Mouse (Mus musculus) intestine, postnatal 0 days (tissue): Measurements from ENCODE around the gene Vrk3. TPM values are rescaled to one million over a fixed set of nuclear protein-coding genes. Genes with fewer than 3 reads are reported as not detected.

Experiments used
- ATAC-seq: fragments of 200-750 bp; cut with Nextera tagmentation; 2 replicates; pipeline ENCODE4 v1.8.0; 2017; ENCODE audit warnings: mild to moderate bottlenecking, moderate TSS enrichment, moderate library complexity
- H3K27ac ChIP-seq: fragments of 300-500 bp; sonication (generic); 2 replicates; pipeline ENCODE4 v1.5.1; 2014; ENCODE audit warnings: mild to moderate bottlenecking, low read depth, low read length, moderate library complexity
- H3K27me3 ChIP-seq: fragments of 300-500 bp; sonication (generic); replicated peaks from 2 replicates; pipeline ENCODE4 v1.6.1; 2014; ENCODE audit warnings: low read length, mixed read lengths; ENCODE audit not compliant: control insufficient read depth, insufficient read depth
- H3K36me3 ChIP-seq: fragments of 300-500 bp; sonication (generic); 2 replicates; pipeline ENCODE4 v1.6.1; 2014; ENCODE audit warnings: mild to moderate bottlenecking, moderate library complexity; ENCODE audit not compliant: control insufficient read depth, insufficient read depth
- H3K4me1 ChIP-seq: fragments of 300-500 bp; sonication (generic); replicated peaks from 2 replicates; pipeline ENCODE4 v1.6.1; 2014; ENCODE audit warnings: antibody characterized with exemption, low read length, mixed read lengths; ENCODE audit not compliant: control insufficient read depth, insufficient read depth
- H3K4me2 ChIP-seq: fragments of 300-500 bp; sonication (generic); replicated peaks from 2 replicates; pipeline ENCODE4 v1.6.1; 2014; ENCODE audit warnings: low read depth, mild to moderate bottlenecking, moderate library complexity
- H3K4me3 ChIP-seq: fragments of 300-500 bp; sonication (generic); 2 replicates; pipeline ENCODE4 v1.5.1; 2014; ENCODE audit warnings: low read depth, low read length
- H3K9ac ChIP-seq: fragments of 300-500 bp; sonication (generic); 2 replicates; pipeline ENCODE4 v1.6.1; 2014; ENCODE audit warnings: mild to moderate bottlenecking, low read depth, low read length
- H3K9me3 ChIP-seq: fragments of 300-500 bp; sonication (generic); 2 replicates; pipeline ENCODE4 v1.6.1; 2016; ENCODE audit warnings: mixed run types; ENCODE audit not compliant: control insufficient read depth
- CTCF ChIP-seq: sonication (generic); IDR thresholded peaks from 2 replicates; pipeline ENCODE4 v1.5.1; 2016; ENCODE audit warnings: low read depth, mild to moderate bottlenecking, control low read depth, antibody characterized with exemption, moderate library complexity
- WGBS: fragments of 180-500 bp; shearing (Covaris S2); extraction: QIAGEN DNeasy Blood & Tissue Kit; methylation state at CpG from one replicate; pipeline ENCODE4 v1.1.7; 2014; 5-methylcytosine and 5-hydroxymethylcytosine counted together
- polyA plus RNA-seq: library from polyadenylated mRNA; unstranded; fragments of >200 nt; fragmentation: Nextera tagmentation; extraction: Ambion mirVana; gene quantifications from 2 replicates; pipeline ENCODE4 v1.2.1, GENCODE M21; 2015

The Vrk3 gene
- polyA plus RNA-seq, result 35.1 and 37.0 TPM in 2 replicates

- peaks cover 13% of the 10 kb centered on the region for H3K36me3 ChIP-seq
- H3K9me3 ChIP-seq, result no peaks in the 10 kb centered on the region
- peak; percentile 98 for ATAC-seq
- no peak for TF ChIP-seq CTCF
- H3K9ac ChIP-seq, result peak within 1 kb of the TSS; percentile 50
- peaks cover 5% of the 10 kb centered on the region; the same call in 1 of the 2 replicates for H3K4me1 ChIP-seq
- H3K4me2 ChIP-seq, result peak within 1 kb of the TSS; percentile 73
- H3K27ac ChIP-seq, result peak within 1 kb of the TSS; percentile 79
- under 1% methylated on average over 44 of the region's 44 CpGs for WGBS
- peak within 1 kb of the TSS; percentile 49 for H3K4me3 ChIP-seq
- H3K27me3 ChIP-seq, result no peaks in the 10 kb centered on the region
These were observed at the start of gene Vrk3 for GRCm38 (mm10) chr7:44748101-44749044. Gene Vrk3, plus strand, starts transcription at chr7:44748413.

GRCm38 (mm10) chr7:44701921-44702320 lies 46.3 kb upstream of the Vrk3 start:
- 9% methylated on average over 6 of the region's 6 CpGs for WGBS
- Histone ChIP-seq H3K9me3 (no peaks in the 10 kb centered on the region), H3K36me3 (no peaks in the 10 kb centered on the region), H3K4me1 (no peaks in the 10 kb centered on the region), H3K4me3 (no peak overlapping the region), H3K9ac (no peak overlapping the region), H3K4me2 (no peak overlapping the region), H3K27ac (no peak overlapping the region), H3K27me3 (no peaks in the 10 kb centered on the region)
- peak; percentile 55 for ATAC-seq
- peak; percentile 82 for TF ChIP-seq CTCF

GRCm38 (mm10) chr7:44702985-44703384 lies 45.2 kb upstream of the Vrk3 start:
- H3K36me3 ChIP-seq, result no peaks in the 10 kb centered on the region
- H3K9me3 ChIP-seq, result no peaks in the 10 kb centered on the region
- no peak for TF ChIP-seq CTCF
- H3K9ac ChIP-seq, result no peak overlapping the region
- H3K4me2 ChIP-seq, result no peak overlapping the region
- no peaks in the 10 kb centered on the region for H3K4me1 ChIP-seq
- H3K4me3 ChIP-seq, result no peak overlapping the region
- H3K27me3 ChIP-seq, result no peaks in the 10 kb centered on the region
- WGBS, result 77% methylated on average over 8 of the region's 8 CpGs
- H3K27ac ChIP-seq, result no peak overlapping the region
- ATAC-seq, result no peak

- Histone ChIP-seq H3K4me2 (no peak overlapping the region), H3K9ac (no peak overlapping the region), H3K4me1 (no peaks in the 10 kb centered on the region), H3K4me3 (no peak overlapping the region), H3K27ac (no peak overlapping the region), H3K9me3 (no peaks in the 10 kb centered on the region), H3K27me3 (no peaks in the 10 kb centered on the region), H3K36me3 (no peaks in the 10 kb centered on the region)
- no peak for ATAC-seq
- WGBS, result 58% methylated on average over 3 of the region's 3 CpGs
- peak; percentile 85 for TF ChIP-seq CTCF
These were observed 43.9 kb upstream of the Vrk3 start for GRCm38 (mm10) chr7:44704363-44704762.

- TF ChIP-seq CTCF, result no peak
- ATAC-seq, result no peak
- 91% methylated on average over 4 of the region's 4 CpGs for WGBS
These were observed 43.1 kb upstream of the Vrk3 start for GRCm38 (mm10) chr7:44705086-44705485.

GRCm38 (mm10) chr7:44706322-44706721 lies 41.9 kb upstream of the Vrk3 start:
- no peak overlapping the region for H3K4me3 ChIP-seq
- TF ChIP-seq CTCF, result no peak
- ATAC-seq, result no peak

More at GRCm38 (mm10) chr7:44705086-44705485, 43.1 kb upstream of the Vrk3 start:
- no peaks in the 10 kb centered on the region for H3K4me1 ChIP-seq
- H3K9me3 ChIP-seq, result no peaks in the 10 kb centered on the region
- no peaks in the 10 kb centered on the region for H3K36me3 ChIP-seq
- no peak overlapping the region for H3K4me3 ChIP-seq
- H3K9ac ChIP-seq, result no peak overlapping the region
- no peaks in the 10 kb centered on the region for H3K27me3 ChIP-seq
- no peak overlapping the region for H3K4me2 ChIP-seq
- no peak overlapping the region for H3K27ac ChIP-seq

More at GRCm38 (mm10) chr7:44706322-44706721, 41.9 kb upstream of the Vrk3 start:
- H3K4me2 ChIP-seq, result no peak overlapping the region
- H3K36me3 ChIP-seq, result no peaks in the 10 kb centered on the region
- no peak overlapping the region for H3K9ac ChIP-seq
- no peaks in the 10 kb centered on the region for H3K4me1 ChIP-seq
- H3K27me3 ChIP-seq, result no peaks in the 10 kb centered on the region
- no peak overlapping the region for H3K27ac ChIP-seq
- H3K9me3 ChIP-seq, result no peaks in the 10 kb centered on the region
